Mouse (Mus musculus) cortical plate, adult 2 months (tissue): ENCODE results near the gene 2310057M21Rik. TPM values are rescaled to one million over a fixed set of nuclear protein-coding genes. Genes with fewer than 3 reads are reported as not detected.
A peak's percentile ranks its signal among the peaks of the same experiment; 100 is the strongest.
"Not testable (repeated sequence)": the region's sequence is repeated elsewhere in the genome, so short reads cannot be mapped to it uniquely, and the experiment has no call there.

Experiments
- H3K27ac ChIP-seq: fragments of 200-500 bp; 2 replicates; pipeline ENCODE4 v1.5.1; 2012; ENCODE audit warnings: low read length, control low read depth, inconsistent platforms; ENCODE audit not compliant: insufficient read depth
- H3K4me1 ChIP-seq: fragments of 200-500 bp; 2 replicates; pipeline ENCODE4 v1.6.1; 2011; ENCODE audit warnings: low read length; ENCODE audit not compliant: control insufficient read depth, insufficient read depth
- H3K4me3 ChIP-seq: fragments of 200-500 bp; 2 replicates; pipeline ENCODE4 v1.5.1; 2011; ENCODE audit warnings: mild to moderate bottlenecking, low read length, control low read depth; ENCODE audit not compliant: insufficient read depth
- CTCF ChIP-seq: fragments of 200-500 bp; IDR thresholded peaks from 2 replicates; pipeline ENCODE4 v1.5.1; 2011; ENCODE audit warnings: mild to moderate bottlenecking, control low read depth, low read length; ENCODE audit not compliant: insufficient read depth; ENCODE audit errors: extremely low read depth
- POLR2A ChIP-seq: fragments of 200-500 bp; IDR thresholded peaks from 2 replicates; pipeline ENCODE4 v1.6.1; 2011; ENCODE audit warnings: mild to moderate bottlenecking, low read length, control low read depth; ENCODE audit not compliant: insufficient read depth; ENCODE audit errors: extremely low read depth
- polyA plus RNA-seq: library from polyadenylated mRNA; depleted of rRNA; stranded (reverse); fragments of >200 nt; gene quantifications from 2 replicates; pipeline ENCODE4 v1.2.3, GENCODE M21; 2012; rRNA removed

Gene 2310057M21Rik
- 14.2 and 15.2 TPM in 2 replicates for polyA plus RNA-seq

GRCm38 (mm10) chr7:131362615-131363300 is at the start of gene 2310057M21Rik:
Gene 2310057M21Rik, minus strand, starts transcription at chr7:131362759.
- peak within 1 kb of the TSS; percentile 66 for H3K4me3 ChIP-seq
- TF ChIP-seq POLR2A (peak; percentile 64), CTCF (no peak)
- peak within 1 kb of the TSS; percentile 57 for H3K27ac ChIP-seq
- H3K4me1 ChIP-seq, result peaks cover 2% of the 10 kb centered on the region; the same call in 1 of the 2 replicates

GRCm38 (mm10) chr7:131411941-131412270 is 49.3 kb upstream of the 2310057M21Rik start:
- no peak overlapping the region for H3K27ac ChIP-seq
- H3K4me3 ChIP-seq, result no peak overlapping the region; the same call in 1 of the 2 replicates

GRCm38 (mm10) chr7:131411221-131411940 is 48.8 kb upstream of the 2310057M21Rik start:
- no peak overlapping the region for H3K27ac ChIP-seq
- TF ChIP-seq CTCF (no peak), POLR2A (no peak)
- H3K4me3 ChIP-seq, result peak overlapping the region; percentile 65

More at GRCm38 (mm10) chr7:131411941-131412270, 49.3 kb upstream of the 2310057M21Rik start:
- peaks cover 6% of the 10 kb centered on the region for H3K4me1 ChIP-seq
- no peak for TF ChIP-seq CTCF
- no peak for TF ChIP-seq POLR2A

DNA sequence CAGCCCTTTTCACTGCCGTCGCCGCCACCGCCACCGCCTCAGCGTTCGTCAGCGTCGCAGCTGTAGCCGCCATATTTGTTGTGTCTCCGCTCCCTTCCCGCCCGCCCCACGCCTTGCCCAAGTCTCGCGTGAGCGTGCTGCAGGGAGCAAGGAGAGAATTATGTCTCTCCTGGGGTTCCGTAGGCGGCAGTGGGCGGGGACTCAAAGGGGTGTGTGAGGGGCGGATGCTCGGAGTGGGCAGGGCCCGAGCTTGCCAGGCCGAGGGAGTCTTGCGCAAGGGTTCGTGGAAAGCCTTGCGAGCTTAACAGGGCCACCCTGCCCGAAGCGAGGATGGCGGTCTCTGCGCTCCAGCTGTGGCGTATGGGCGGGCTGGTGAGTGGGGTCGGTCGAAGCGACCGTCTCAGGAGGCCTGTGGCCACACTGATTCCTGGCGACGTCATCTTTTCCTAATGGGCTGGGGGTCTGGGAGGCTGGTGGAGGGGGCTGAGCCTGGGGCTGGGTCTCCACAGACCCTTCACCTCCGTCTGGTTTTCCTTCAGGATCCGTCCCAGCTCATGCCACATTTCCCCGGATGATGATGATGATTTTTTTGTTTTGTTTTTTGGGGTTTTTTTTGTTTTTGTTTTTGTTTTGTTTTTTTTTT is 48.0 kb upstream of the 2310057M21Rik start, which contains the start of the genes Ikzf5 and Acadsb:
Gene Ikzf5, minus strand, starts transcription at position 106 of the 643 bp plus-strand sequence.
Gene Acadsb, plus strand, starts transcription at position 186 of the 643 bp plus-strand sequence.
- peak within 1 kb of the TSS; percentile 65 for H3K4me3 ChIP-seq
- H3K4me1 ChIP-seq, result peaks cover 6% of the 10 kb centered on the region
- peak within 1 kb of the TSS; percentile 41 for H3K27ac ChIP-seq
- TF ChIP-seq POLR2A (peak; percentile 82), CTCF (no peak)

More at GRCm38 (mm10) chr7:131411221-131411940, 48.8 kb upstream of the 2310057M21Rik start:
- peaks cover 6% of the 10 kb centered on the region for H3K4me1 ChIP-seq

GRCm38 (mm10) chr7:131409988-131410385 is 47.4 kb upstream of the 2310057M21Rik start:
- TF ChIP-seq CTCF (no peak), POLR2A (no peak)
- H3K4me1 ChIP-seq, result peaks cover 6% of the 10 kb centered on the region
- H3K27ac ChIP-seq, result peak overlapping the region; percentile 41
- H3K4me3 ChIP-seq, result peak overlapping the region; percentile 65

- peak overlapping the region; percentile 65 for H3K4me3 ChIP-seq
- no peak for TF ChIP-seq CTCF
- TF ChIP-seq POLR2A, result no peak
- peaks cover 6% of the 10 kb centered on the region for H3K4me1 ChIP-seq
- no peak overlapping the region for H3K27ac ChIP-seq
These were observed 46.9 kb upstream of the 2310057M21Rik start for GRCm38 (mm10) chr7:131409321-131409987.

- H3K4me3 ChIP-seq, H3K27ac ChIP-seq, H3K4me1 ChIP-seq: not testable (repeated sequence)
These were observed 29.2 kb upstream of the 2310057M21Rik start for GRCm38 (mm10) chr7:131391761-131392160.

DNA sequence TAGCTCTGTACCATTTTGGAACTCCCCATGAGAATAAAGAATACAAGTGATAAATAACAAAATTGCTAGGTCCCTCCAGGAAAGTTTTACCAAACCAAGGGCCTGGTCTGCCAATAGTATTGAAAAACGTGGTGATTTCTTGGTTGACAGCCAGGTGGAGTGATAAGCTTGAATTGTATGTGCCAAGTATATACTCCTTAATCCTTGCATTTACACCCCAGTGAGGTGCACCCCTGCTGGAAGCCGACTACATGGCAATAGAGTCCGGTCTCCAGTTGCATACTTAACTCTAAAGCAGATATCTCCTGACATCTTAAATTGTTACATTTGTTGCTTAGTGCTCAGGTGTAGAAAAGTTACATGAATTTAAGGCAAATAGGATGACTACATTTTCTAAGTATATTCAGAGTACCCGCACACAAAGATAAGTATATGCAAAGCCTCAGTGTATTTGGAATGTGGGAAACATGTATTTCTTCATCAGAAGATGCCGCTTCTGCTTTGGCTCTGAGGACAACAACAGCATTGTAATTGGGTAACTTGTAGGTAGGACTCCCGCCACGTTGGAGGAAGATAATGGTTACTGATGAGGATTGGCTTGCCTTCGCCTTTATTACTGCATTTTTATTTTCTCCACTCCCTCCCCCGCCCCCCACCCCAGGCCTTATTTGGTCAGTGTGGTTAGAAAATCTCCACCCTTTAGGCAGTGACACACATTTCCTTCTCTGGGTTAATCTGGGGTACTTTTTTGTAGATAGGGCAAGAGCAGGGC is 9.5 kb upstream of the 2310057M21Rik start:
- Histone ChIP-seq H3K27ac (no peak overlapping the region), H3K4me1 (no peaks in the 10 kb centered on the region; the same call in 1 of the 2 replicates), H3K4me3 (peak overlapping the region; percentile 84)
- TF ChIP-seq CTCF (no peak), POLR2A (no peak)
